Mouse (Mus musculus): ENCODE data around the gene Map3k6.

- no peak for TF ChIP-seq FLI1 (IDR thresholded peaks at IDR 0.05; ENCODE audit: low read length)
- TF ChIP-seq GATA1 (IDR thresholded peaks at IDR 0.05; ENCODE audit: borderline replicate concordance, low read length) = no peak
These were observed 22.3 kb downstream of the Map3k6 start, which contains the start of gene Sytl1 for GRCm38 (mm10) chr4:133262882-133263281.
